Mouse (Mus musculus) testis, adult 2 months (tissue): ENCODE measurements around the gene Fnbp1.

Experiments used
- CTCF ChIP-seq: fragments of 200-500 bp; IDR thresholded peaks from 2 replicates; pipeline ENCODE4 v1.5.1; 2012; ENCODE audit warnings: low read depth, mild to moderate bottlenecking, inconsistent platforms, low read length, moderate library complexity; ENCODE audit not compliant: control insufficient read depth, insufficient read depth, insufficient replicate concordance
- POLR2A ChIP-seq: fragments of 200-500 bp; IDR thresholded peaks from 2 replicates; pipeline ENCODE4 v1.6.1; 2012; ENCODE audit warnings: low read depth, mild to moderate bottlenecking, inconsistent platforms, low read length, moderate library complexity; ENCODE audit not compliant: control insufficient read depth

DNA sequence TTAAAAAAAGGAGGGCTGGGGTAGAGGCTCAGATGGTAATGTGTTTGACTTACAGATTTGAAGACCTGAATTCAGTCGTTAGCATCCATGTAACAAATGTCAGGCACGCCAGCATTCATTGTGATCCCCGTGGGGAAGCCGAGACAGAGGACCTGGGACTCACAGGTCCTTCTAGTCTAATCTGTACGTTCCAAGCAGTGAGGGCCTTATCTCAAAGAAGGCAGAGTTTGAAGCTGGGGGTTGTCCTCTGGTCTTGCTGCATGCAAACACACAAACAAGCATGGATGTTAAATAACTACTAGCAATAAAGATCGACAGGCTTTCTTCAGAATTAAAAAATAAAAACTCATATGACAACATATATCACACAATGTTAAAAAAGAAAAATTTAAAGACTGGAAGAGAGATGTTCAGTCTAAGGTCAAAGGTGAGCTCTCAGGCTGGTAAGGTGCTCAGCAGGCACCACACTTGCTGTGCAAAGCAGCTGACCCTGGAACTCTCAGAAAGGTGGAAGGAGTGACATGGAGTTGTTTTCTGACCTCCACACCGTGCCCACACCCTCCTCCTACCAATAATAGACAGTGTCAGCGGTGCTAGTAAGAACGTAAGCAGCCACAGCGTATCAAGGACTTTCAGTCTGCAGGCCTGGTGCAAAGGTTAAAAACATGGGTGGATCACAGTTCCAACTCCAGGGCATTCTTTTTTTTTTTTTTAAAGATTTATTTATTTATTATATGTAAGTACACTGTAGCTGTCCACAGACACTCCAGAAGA lies 18.5 kb upstream of the Fnbp1 start:
- TF ChIP-seq CTCF (no peak), POLR2A (no peak)
